Mouse (Mus musculus) cerebellum, postnatal 14 days (tissue): ENCODE measurements at regions not wholly inside any gene's neighbourhood (a gene's known extent, or its start where the extent isn't known, plus 50 kb on each side); places are given as distances from the start of the nearest gene placed in this dataset.
"Not testable (repeated sequence)": the region's sequence is repeated elsewhere in the genome, so short reads cannot be mapped to it uniquely, and the experiment has no call there.

ENCODE experiments used
- DNase-seq, 2 experiments: peaks; one replicate each; pipeline ENCODE4 v3.0.0; 2021; ENCODE audit warnings: mixed read lengths in 2 of 2

DNA sequence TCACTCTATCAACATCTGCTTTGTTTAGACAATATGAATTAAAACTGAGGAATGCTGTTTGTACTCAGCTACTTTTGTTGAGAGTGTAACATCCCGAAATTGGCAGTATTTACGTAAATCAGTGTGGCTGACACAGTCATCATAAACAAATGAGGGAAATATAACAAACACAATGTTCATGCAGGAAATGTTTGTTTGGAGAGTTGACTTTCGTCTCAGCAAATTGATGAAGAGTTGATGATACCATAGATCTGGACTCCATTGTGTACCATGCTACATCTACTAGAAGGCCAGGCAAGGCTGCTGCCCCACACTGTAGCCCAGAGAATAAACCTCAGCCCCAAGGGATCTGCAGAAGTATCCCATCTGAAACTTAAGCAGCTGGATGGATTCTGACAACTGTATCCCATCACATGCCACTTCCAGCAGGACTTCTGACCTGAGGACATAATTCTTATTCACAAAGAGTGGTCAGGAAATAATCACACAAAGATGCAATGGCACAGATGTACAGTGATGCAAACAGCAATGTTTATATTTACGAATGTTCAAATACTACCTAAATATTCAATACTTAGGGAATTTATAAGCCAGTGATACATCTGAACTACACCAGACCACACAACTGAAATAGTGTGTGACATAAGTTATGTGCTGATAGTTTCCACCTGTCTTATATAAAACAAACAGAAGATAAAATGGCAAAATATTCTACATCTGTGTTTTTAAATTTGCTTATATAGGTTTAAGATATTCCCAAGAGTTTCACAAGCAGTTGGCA, 51.3 kb downstream of the Gm21897 start:
- no peak for DNase-seq

DNA sequence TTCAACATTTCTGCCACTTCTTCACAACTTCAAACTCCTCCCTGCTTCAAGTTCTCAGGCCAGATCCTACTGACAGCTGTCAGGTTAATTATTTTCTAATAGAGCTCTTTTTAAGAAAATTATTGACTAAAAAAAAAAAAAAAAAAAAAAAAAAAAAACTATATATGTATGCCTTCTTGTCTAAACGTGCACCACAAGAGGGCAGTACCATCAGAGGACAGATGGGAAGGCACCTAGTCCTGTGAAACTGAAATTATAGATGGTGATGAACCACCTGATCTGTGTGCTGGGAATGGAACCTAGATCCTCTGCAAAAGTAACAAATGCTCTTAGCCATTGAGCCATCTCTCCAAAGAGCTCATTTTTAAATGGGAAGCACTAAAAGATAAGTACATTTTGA, 55.6 kb downstream of the Gm21897 start:
- no peak for DNase-seq

DNA sequence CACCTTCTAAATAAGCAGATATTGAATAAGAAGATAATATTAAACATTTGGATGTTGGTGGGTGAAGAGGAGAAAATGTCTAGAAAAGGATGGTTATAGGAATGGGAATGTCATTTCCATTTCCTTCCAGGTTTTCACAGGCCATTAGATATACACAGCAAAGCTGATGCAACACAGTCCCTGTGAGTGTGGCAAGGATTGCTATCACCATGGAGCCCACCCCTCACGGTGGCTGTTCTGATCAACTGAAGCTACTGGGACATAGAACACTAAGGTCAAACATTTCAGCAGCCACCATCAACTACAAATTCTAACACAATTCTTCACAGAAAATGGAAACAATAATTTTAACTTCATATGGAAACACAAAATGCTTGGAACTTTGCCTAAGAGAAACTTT, 56.7 kb downstream of the Gm21897 start:
- DNase-seq, result no peak

DNA sequence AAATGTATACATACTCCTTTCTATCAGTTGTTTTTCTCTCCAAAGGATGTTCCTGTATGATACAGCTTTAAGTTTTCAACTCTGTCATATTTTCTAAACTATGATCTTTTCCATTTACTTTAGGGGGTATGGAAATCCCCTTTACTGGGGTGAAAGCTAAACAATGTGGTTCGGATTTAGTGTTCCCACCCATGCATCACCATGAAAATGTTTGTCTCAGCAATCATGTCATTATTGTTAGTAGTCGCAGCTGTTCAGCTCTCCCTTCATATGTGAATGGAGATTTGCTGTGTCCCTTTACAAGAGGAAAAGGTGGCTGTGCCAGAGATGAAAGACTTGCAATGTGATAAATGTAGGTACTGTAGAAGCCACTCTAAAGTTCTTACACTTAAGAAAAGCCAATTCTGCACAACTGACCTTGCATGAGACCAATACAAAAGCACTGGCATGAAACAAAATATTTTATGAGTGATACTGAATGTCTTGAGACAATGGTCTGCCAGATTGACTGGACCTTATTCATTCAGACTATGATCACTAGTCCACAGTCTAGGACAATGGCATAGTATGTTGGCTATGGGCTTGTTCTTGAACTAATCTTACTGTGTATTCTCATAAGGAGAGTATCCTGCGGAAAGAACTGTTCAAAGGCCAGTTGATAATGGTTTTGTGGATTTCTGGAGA, 68.4 kb downstream of the Gm21897 start:
- no peak for DNase-seq

DNA sequence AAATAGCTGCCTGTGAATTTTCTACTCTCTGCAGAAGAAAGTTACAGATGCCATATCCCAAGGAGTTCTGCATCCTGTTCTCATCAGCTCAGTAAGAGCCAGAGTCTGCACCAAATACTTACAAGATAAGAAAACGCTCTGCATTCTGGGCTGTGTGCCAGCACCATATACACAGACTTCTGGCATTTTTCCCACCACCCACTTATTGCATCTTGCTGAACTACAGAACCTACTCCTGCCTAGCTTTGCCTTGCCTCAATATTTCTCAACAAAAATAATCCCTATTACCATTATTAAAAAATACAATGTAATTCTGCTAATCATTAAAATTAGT, 69.0 kb downstream of the Gm21897 start:
- DNase-seq, result peak; percentile 1 to 3

DNA sequence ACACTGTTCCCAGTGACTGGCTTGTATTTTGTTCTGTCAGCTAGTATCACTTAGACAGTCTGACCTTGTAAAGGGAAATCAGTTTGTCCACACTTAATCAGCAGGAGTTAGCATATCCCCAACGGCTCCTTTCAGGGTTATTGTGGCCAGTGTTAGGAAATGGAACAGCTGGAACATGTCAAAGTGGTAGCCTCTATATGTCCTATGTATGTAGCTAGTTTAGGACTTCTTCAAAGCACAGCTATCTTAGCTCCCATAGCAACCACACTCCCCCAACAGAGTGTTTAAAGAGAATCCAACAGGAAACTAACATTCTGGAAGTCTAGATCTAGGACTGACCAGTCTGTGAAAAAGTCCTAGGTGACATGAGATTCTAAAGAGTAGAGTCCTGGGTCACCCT, 72.6 kb downstream of the Gm21897 start:
- no peak for DNase-seq

DNA sequence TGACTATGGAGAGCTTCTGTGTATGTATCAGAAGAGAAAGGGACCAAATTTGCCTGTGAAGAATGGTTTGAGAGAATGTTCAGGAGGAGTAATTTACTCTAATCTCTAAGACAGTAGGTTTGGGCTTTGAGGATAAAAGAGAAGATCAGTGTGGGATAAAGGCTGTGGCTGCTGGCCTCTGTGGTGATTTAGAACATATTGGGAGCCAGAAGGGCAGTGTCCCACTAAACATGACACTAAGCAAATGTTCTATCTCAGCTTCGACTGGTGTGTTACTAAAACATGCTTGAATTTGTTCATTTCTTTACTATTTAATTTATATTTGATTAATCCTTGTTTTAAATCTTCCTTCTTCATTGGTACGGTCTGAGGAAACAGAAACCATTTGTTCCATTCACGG, 113.1 kb downstream of the Gm21897 start:
- DNase-seq, result no peak

DNA sequence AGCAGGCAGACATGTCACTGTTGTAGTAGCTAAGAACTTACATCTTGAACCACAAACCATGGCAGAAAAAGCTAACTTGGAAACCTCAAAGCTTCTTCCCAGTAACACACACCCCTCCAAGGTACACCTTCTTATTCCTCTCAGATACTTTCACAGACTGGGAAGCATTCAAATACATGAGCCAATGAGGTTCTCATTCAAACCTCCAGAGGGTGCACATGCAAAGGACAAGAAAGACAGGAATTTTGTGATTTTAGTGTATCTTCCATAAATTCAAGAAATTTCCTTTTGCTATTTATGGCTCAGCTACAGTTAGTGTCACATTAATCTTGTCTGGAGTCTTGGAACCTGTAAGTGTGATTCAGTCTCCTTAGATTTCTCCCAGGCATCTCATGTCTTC, 115.4 kb downstream of the Gm21897 start:
- DNase-seq, result no peak

DNA sequence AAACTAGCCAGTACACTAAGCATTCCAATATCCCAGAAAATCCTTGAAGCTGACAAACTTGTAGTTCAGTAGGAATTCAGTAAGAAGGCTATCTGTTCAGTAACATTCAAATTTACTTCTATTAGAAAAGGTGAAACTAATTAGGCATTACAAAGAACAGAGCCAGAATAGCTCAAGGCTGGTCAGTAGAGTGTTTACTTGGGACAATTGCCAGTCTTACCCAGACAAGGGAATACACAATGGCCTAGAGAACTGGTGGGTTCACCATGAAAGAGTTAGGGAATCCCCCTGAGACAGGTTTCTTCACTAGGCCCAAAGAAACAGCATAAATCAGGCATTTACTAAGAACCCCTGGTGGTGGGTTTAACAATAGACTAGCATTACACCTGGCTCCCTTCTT, 145.6 kb downstream of the Gm21897 start:
- not testable (repeated sequence) for DNase-seq

DNA sequence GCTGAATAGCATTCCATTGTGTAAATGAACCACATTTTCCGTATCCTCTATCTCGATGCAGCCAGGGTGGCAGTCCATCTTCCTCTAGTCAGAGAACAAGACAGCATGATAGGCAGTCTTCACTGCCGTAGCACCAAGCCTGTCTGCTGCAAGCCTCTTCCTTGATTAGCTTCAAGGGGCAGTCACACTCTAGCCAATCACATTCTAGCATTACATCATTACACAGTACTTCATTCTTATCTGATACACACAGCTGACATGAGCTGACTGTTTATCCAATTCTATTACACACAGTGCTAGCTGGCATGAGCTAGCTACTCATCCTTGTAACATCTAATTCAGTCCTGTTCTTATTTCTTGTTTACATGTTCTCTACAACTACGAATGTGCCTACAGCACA, 156.6 kb downstream of the Gm21897 start:
- DNase-seq, result no peak

DNA sequence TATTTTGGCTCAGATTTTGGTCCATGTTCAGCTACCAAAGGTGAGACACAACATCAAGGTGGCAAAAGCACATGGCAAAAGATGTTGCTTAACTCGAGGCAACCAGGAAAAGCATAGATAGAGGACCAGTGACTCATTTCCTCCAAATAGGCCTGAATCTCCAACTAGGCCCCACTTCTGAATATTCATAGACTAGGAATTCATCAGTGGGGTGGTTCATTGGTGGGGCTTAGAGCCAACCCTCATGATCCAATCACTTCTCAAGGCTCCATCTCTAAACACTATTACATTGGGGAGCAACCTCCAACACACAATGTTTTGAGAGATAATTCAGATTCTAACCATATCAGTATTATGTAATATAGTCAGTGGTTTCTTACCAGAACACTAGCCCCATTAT, 161.6 kb downstream of the Gm21897 start:
- DNase-seq, result no peak

DNA sequence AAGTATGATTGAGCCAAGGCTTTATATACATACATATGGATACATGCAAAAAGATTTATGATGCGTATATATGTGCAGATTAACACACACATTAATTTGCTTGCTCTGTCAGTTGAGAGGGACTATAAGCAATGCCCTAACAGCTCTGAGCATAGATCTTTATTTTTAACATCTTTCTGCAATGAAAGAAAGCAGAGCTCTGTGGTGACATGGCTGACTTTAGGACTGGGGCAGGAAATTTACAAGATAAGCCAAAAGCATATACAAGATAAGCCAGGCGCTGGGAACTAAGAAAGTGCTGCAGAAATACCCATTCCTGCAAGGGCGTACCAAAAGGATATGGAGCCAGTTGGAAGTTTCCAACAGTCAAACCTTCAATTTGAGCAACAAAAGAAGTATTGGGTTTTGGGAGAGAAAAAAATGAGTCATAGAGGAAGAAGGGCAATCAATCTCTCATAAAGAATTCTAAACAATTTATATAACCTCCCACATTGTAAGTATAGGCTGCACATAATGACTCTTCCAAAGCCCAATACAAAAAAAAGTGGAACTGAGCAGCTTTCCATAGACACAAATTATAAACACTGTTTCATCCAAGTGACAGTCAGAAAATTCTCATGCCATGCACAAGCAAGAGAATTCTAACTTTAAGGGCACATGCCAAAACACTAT, 174.2 kb downstream of the Gm21897 start:
- no peak for DNase-seq

DNA sequence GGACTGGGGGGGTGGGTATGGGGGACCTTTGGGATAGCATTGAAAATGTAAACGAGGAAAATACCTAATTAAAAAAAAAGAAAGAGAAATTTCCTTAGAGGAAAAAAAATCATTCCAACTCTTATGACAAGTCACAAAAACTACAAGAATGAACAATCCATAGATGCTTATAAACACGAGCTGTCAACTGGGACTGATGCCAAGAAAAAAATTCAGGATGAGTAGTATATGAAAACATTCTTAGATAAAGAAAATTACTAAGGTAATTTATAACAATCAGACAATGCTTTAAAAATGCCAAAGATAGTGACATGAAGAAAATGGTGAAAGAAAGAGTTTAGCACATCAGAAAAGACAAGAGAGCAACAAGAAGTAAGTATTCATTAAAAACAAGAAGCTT, 176.0 kb downstream of the Gm21897 start:
- no peak for DNase-seq
